Mouse (Mus musculus) CH12.LX (cell line): Measurements from ENCODE around the gene Gm43191. TPM values are rescaled to one million over a fixed set of nuclear protein-coding genes. Genes with fewer than 3 reads are reported as not detected.

Experiments
- DNase-seq: peaks from one replicate; pipeline ENCODE4 v3.0.0-alpha.2; 2013; ENCODE audit errors: extremely low read depth
- H3K27ac ChIP-seq: 2 replicates; pipeline ENCODE4 v1.5.1; 2012; ENCODE audit warnings: low read depth, mild to moderate bottlenecking, control low read depth, moderate library complexity; ENCODE audit not compliant: insufficient read depth
- H3K27me3 ChIP-seq: replicated peaks from 2 replicates; pipeline ENCODE3; 2012; ENCODE audit warnings: inconsistent platforms
- H3K36me3 ChIP-seq, 2 experiments: replicated peaks in 1 of 2; 2 replicates each; pipeline versions ENCODE3 to v1.6.1; 2012; ENCODE audit warnings: inconsistent platforms in 1 of 2, low read length in 1 of 2, mild to moderate bottlenecking in 1 of 2, mixed read lengths in 1 of 2, moderate library complexity in 1 of 2; ENCODE audit not compliant: control insufficient read depth in 1 of 2, insufficient read depth in 1 of 2
- H3K4me1 ChIP-seq, 2 experiments: 2 replicates each; pipeline ENCODE4 v1.6.1; 2012; ENCODE audit warnings: inconsistent platforms in 1 of 2, moderate library complexity in 1 of 2; ENCODE audit not compliant: insufficient read depth in 2 of 2, control insufficient read depth in 1 of 2
- H3K4me2 ChIP-seq: 2 replicates; pipeline ENCODE4 v1.6.1; 2012; ENCODE audit warnings: low read depth, mild to moderate bottlenecking, control low read depth; ENCODE audit not compliant: poor library complexity, insufficient read depth, severe bottlenecking
- H3K4me3 ChIP-seq, 3 experiments: fragments of 150-350 bp in 1 of 3; sonication (generic) in 1 of 3; replicated peaks in 1 of 3; 2 replicates each; pipeline versions ENCODE3 to v1.5.1; 2011 to 2012; ENCODE audit warnings: low read depth in 2 of 3, low read length in 2 of 3, mild to moderate bottlenecking in 2 of 3, moderate library complexity in 2 of 3, control low read depth in 1 of 3, improper control_type of control experiment in 1 of 3, inconsistent platforms in 1 of 3, mixed read lengths in 1 of 3; ENCODE audit not compliant: poor library complexity in 1 of 3
- H3K79me2 ChIP-seq: replicated peaks from 2 replicates; pipeline ENCODE4 v1.6.1; 2012; ENCODE audit warnings: mild to moderate bottlenecking, moderate library complexity; ENCODE audit not compliant: control insufficient read depth, poor library complexity, insufficient read depth, severe bottlenecking; ENCODE audit errors: extremely low read depth
- H3K9ac ChIP-seq: 2 replicates; pipeline ENCODE4 v1.6.1; 2012; ENCODE audit warnings: low read depth, mild to moderate bottlenecking, control low read depth, moderate library complexity; ENCODE audit not compliant: insufficient read depth
- H3K9me3 ChIP-seq: replicated peaks from 2 replicates; pipeline ENCODE3; 2012; ENCODE audit warnings: low read length, inconsistent platforms, mixed read lengths
- CHD1 ChIP-seq: IDR thresholded peaks from 2 replicates; pipeline ENCODE4 v1.6.1; 2012; ENCODE audit warnings: low read depth, low read length, improper control_type of control experiment, inconsistent platforms
- CTCF ChIP-seq, 2 experiments: IDR thresholded peaks in 1 of 2; conservative IDR thresholded peaks in 1 of 2; 2 replicates each; pipeline ENCODE4 v1.5.1; 2011 to 2012; ENCODE audit warnings: low read depth in 2 of 2, low read length in 2 of 2, improper control_type of control experiment in 1 of 2, inconsistent platforms in 1 of 2, mild to moderate bottlenecking in 1 of 2, moderate library complexity in 1 of 2
- EP300 ChIP-seq: IDR thresholded peaks from 2 replicates; pipeline ENCODE4 v1.6.1; 2011; ENCODE audit warnings: low read length, improper control_type of control experiment
- RAD21 ChIP-seq: IDR thresholded peaks from 2 replicates; pipeline ENCODE4 v1.6.1; 2011; ENCODE audit warnings: low read depth, mild to moderate bottlenecking, low read length, improper control_type of control experiment, moderate library complexity
- SMC3 ChIP-seq: IDR thresholded peaks from 2 replicates; pipeline ENCODE4 v1.6.1; 2011; ENCODE audit warnings: low read depth, low read length, improper control_type of control experiment
- UBTF ChIP-seq: IDR thresholded peaks from 2 replicates; pipeline ENCODE4 v1.6.1; 2012; ENCODE audit warnings: low read depth, mild to moderate bottlenecking, inconsistent platforms, low read length, improper control_type of control experiment, moderate library complexity
- ZMIZ1 ChIP-seq: IDR thresholded peaks from 2 replicates; pipeline ENCODE4 v1.6.1; 2012; ENCODE audit warnings: low read depth, mild to moderate bottlenecking, inconsistent platforms, low read length, improper control_type of control experiment
- dilution Hi-C: fragments of 300-500 bp; cut with MboI; formaldehyde crosslinking; loops from 2 replicates; pipeline ENCODE4 v1.14.3; 2020; ENCODE audit warnings: low sequenced_read_pairs; ENCODE audit not compliant: extremely low pct_unique_long_range_greater_than_20kb, extremely low pct_ligation_motif_present
- in situ Hi-C: fragments of 300-500 bp; cut with MboI; formaldehyde crosslinking; loops from 3 replicates; pipeline ENCODE4 v1.14.3; 2019; ENCODE audit warnings: low sequenced_read_pairs, low pct_ligation_motif_present, low pct_unique_long_range_greater_than_20kb, mixed read lengths
- polyA plus RNA-seq: library from polyadenylated mRNA; unstranded; fragments of >175 nt; gene quantifications from 2 replicates; pipeline ENCODE4 v1.2.1, GENCODE M21; 2012; ENCODE audit warnings: low read depth; ENCODE audit not compliant: insufficient read length
- total RNA-seq, 2 experiments: library from RNA; depleted of rRNA; stranded (reverse); fragments of 300-350 nt in 1 of 2; fragments of >200 nt in 1 of 2; gene quantifications; 2 replicates each; pipeline ENCODE4 v1.2.3; 2012 to 2014

Gene Gm43191
- total and polyA plus RNA-seq, 3 experiments = 0.51 TPM; not detected in 2

DNA sequence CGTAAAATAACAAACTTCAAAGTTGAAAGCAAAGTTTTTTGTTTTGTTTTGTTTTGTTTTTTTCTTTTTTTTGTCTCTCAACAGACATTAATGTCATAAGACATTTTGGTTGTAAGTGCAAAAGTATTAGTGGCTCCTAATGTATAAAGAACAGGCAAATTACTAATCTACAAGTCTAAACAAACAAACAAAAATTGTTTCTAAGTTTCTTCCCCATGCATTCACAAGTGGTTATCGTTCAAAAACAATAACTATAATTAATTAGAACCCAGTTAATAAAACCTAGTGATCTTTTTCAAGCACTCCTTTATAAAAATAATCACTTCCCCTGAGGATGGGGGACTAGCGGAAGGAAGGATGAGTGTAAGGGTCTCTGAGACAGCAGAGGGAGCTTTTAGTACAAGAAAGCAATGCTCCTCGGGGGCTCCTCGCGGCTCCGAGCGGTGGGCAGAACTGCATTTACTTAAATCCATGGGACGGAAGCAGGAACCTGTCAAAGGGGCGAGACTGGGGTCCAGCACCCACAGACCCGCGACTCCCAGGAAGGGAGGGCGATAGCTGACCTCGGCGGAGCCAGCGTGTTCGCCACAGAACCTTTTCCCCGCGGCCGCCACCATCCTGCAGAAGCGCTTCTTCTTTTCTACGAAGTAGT is 86.9 kb downstream of the Gm43191 start:
- Histone ChIP-seq H3K9ac (peak overlapping the region; percentile 54), H3K4me2 (no peak overlapping the region), H3K4me3 (peak overlapping the region; percentile 65 to 91 (median 72)), H3K79me2 (peaks cover 33% of the 10 kb centered on the region), H3K9me3 (no peaks in the 10 kb centered on the region), H3K27ac (peak overlapping the region; percentile 54), H3K4me1 (peaks cover 0 to 20% of the 10 kb centered on the region in 2 experiments; a peak in 2 of 4 replicates), H3K36me3 (peaks cover 19 to 48% of the 10 kb centered on the region in 2 experiments), H3K27me3 (no peaks in the 10 kb centered on the region)
- TF ChIP-seq SMC3 (peak; percentile 22; the same call in 1 of the 2 replicates), RAD21 (peak; percentile 20), EP300 (0 out of 2 replicates have a peak, but pooled peaks have one; percentile 6), UBTF (no peak), CHD1 (peak; percentile 80; the same call in 1 of the 2 replicates), ZMIZ1 (no peak), CTCF (conservative IDR thresholded peaks at IDR 0.05 in 1 of 2, IDR thresholded peaks at IDR 0.05 in 1 of 2; ENCODE audit: low read depth in 2 of 2, low read length in 2 of 2) (peak in 1 of 2 experiments; percentile 46; a peak in 2 of 4 replicates)
- dilution Hi-C loops (no loop called here), in situ Hi-C loops (loop anchor here (10.0 to 25.0 kb wide), 2 partner anchors 141 to 257 kb away; no protein-coding TSS in a partner anchor)
- DNase-seq = peak; percentile 58

Other genes starting within 250 kb of the Gm43191 start
- gene Rtca, start 173.1 kb downstream of the Gm43191 start, total RNA-seq (2012; rRNA removed) = 57.8 and 67.3 TPM in 2 replicates
- 72.7 and 80.1 TPM in 2 replicates for gene Rtca, start 173.1 kb downstream of the Gm43191 start, total RNA-seq (2014; rRNA removed)
- 75.5 and 91.6 TPM in 2 replicates for gene Rtca, start 173.1 kb downstream of the Gm43191 start, polyA plus RNA-seq
- gene Dbt, start 168.2 kb downstream of the Gm43191 start, total RNA-seq (2012; rRNA removed) = 11.2 and 13.3 TPM in 2 replicates
- 20.4 and 24.9 TPM in 2 replicates for gene Dbt, start 168.2 kb downstream of the Gm43191 start, total RNA-seq (2014; rRNA removed)
- 21.3 and 25.3 TPM in 2 replicates for gene Dbt, start 168.2 kb downstream of the Gm43191 start, polyA plus RNA-seq
- gene Lrrc39, start 118.3 kb downstream of the Gm43191 start, total RNA-seq (2012; rRNA removed) = 0.38 and 0.42 TPM in 2 replicates
- gene Lrrc39, start 118.3 kb downstream of the Gm43191 start, total RNA-seq (2014; rRNA removed) = not detected in 2 replicates
- 0.69 and 0.74 TPM in 2 replicates for gene Lrrc39, start 118.3 kb downstream of the Gm43191 start, polyA plus RNA-seq
- gene Sass6, start 86.3 kb downstream of the Gm43191 start, total RNA-seq (2012; rRNA removed) = 10.0 and 12.5 TPM in 2 replicates
- 12.4 and 14.2 TPM in 2 replicates for gene Sass6, start 86.3 kb downstream of the Gm43191 start, total RNA-seq (2014; rRNA removed)
- gene Sass6, start 86.3 kb downstream of the Gm43191 start, polyA plus RNA-seq = 23.1 and 24.6 TPM in 2 replicates
- 11.1 and 13.9 TPM in 2 replicates for gene Trmt13, start 66.7 kb downstream of the Gm43191 start, total RNA-seq (2012; rRNA removed)
- gene Trmt13, start 66.7 kb downstream of the Gm43191 start, total RNA-seq (2014; rRNA removed) = 9.9 and 15.5 TPM in 2 replicates
- gene Trmt13, start 66.7 kb downstream of the Gm43191 start, polyA plus RNA-seq = 18.3 and 20.9 TPM in 2 replicates
- 27.0 and 34.0 TPM in 2 replicates for gene Mfsd14a, start 18.6 kb downstream of the Gm43191 start, total RNA-seq (2012; rRNA removed)
- gene Mfsd14a, start 18.6 kb downstream of the Gm43191 start, total RNA-seq (2014; rRNA removed) = 64.5 and 70.4 TPM in 2 replicates
- gene Mfsd14a, start 18.6 kb downstream of the Gm43191 start, polyA plus RNA-seq = 43.8 and 45.9 TPM in 2 replicates
- 16.3 and 17.8 TPM in 2 replicates for gene Slc35a3, start 31.6 kb upstream of the Gm43191 start, total RNA-seq (2012; rRNA removed)
- 45.7 and 52.5 TPM in 2 replicates for gene Slc35a3, start 31.6 kb upstream of the Gm43191 start, total RNA-seq (2014; rRNA removed)
- 21.7 and 24.6 TPM in 2 replicates for gene Slc35a3, start 31.6 kb upstream of the Gm43191 start, polyA plus RNA-seq
- gene Agl, start 126.9 kb upstream of the Gm43191 start, total RNA-seq (2012; rRNA removed) = 3.2 and 4.7 TPM in 2 replicates
- gene Agl, start 126.9 kb upstream of the Gm43191 start, total RNA-seq (2014; rRNA removed) = 5.2 and 5.7 TPM in 2 replicates
- gene Agl, start 126.9 kb upstream of the Gm43191 start, polyA plus RNA-seq = 5.7 and 5.8 TPM in 2 replicates
- gene Frrs1, start 178.2 kb upstream of the Gm43191 start, total RNA-seq (2012; rRNA removed) = 12.3 and 16.5 TPM in 2 replicates
- gene Frrs1, start 178.2 kb upstream of the Gm43191 start, total RNA-seq (2014; rRNA removed) = 11.0 and 13.1 TPM in 2 replicates
- gene Frrs1, start 178.2 kb upstream of the Gm43191 start, polyA plus RNA-seq = 22.5 and 34.9 TPM in 2 replicates